Mouse (Mus musculus) hindbrain, postnatal 0 days (tissue): ENCODE measurements at regions not wholly inside any gene's neighbourhood (a gene's known extent, or its start where the extent isn't known, plus 50 kb on each side); places are given as distances from the start of the nearest gene placed in this dataset.

Experiments
- ATAC-seq: fragments of 200-750 bp; cut with Nextera tagmentation; 2 replicates; pipeline ENCODE4 v1.8.0; 2017; ENCODE audit warnings: mild to moderate bottlenecking, moderate TSS enrichment, moderate library complexity
- DNase-seq: peaks from one replicate; pipeline ENCODE4 v3.0.0-alpha.2; 2015; ENCODE audit warnings: low spot score
- H3K27ac ChIP-seq: fragments of 300-500 bp; sonication (generic); 2 replicates; pipeline ENCODE4 v1.5.1; 2014; ENCODE audit warnings: mild to moderate bottlenecking
- H3K27me3 ChIP-seq: fragments of 300-500 bp; sonication (generic); 2 replicates; pipeline ENCODE4 v1.6.1; 2014; ENCODE audit warnings: low read length, mixed read lengths; ENCODE audit not compliant: insufficient read depth
- H3K36me3 ChIP-seq: fragments of 300-500 bp; sonication (generic); 2 replicates; pipeline ENCODE4 v1.6.1; 2014; ENCODE audit warnings: low read length, mixed read lengths; ENCODE audit not compliant: insufficient read depth
- H3K4me1 ChIP-seq: fragments of 300-500 bp; sonication (generic); 2 replicates; pipeline ENCODE4 v1.6.1; 2014; ENCODE audit warnings: antibody characterized with exemption, low read length, mixed read lengths; ENCODE audit not compliant: insufficient read depth
- H3K4me2 ChIP-seq: fragments of 300-500 bp; sonication (generic); 2 replicates; pipeline ENCODE4 v1.6.1; 2014; ENCODE audit warnings: low read depth, mild to moderate bottlenecking, low read length, moderate library complexity, mixed read lengths
- H3K4me3 ChIP-seq: fragments of 300-500 bp; sonication (generic); 2 replicates; pipeline ENCODE4 v1.5.1; 2014; ENCODE audit warnings: low read length
- H3K9ac ChIP-seq: fragments of 300-500 bp; sonication (generic); replicated peaks from 2 replicates; pipeline ENCODE4 v1.6.1; 2014; ENCODE audit warnings: mild to moderate bottlenecking, low read length, moderate library complexity, mixed read lengths
- H3K9me3 ChIP-seq: fragments of 300-500 bp; sonication (generic); 2 replicates; pipeline ENCODE4 v1.6.1; 2016; ENCODE audit warnings: low read length, mixed read lengths
- CTCF ChIP-seq: IDR thresholded peaks from 2 replicates; pipeline ENCODE4 v1.5.1; 2016; ENCODE audit warnings: antibody characterized with exemption, control low read depth, low read depth
- WGBS: fragments of 180-500 bp; shearing (Covaris S2); extraction: QIAGEN DNeasy Blood & Tissue Kit; methylation state at CpG from one replicate; pipeline ENCODE4 v1.1.7; 2014; 5-methylcytosine and 5-hydroxymethylcytosine counted together

- Histone ChIP-seq H3K4me2 (no peak overlapping the region), H3K9me3 (no peaks in the 10 kb centered on the region), H3K4me3 (no peak overlapping the region), H3K4me1 (no peaks in the 10 kb centered on the region), H3K27ac (no peak overlapping the region), H3K9ac (no peak overlapping the region), H3K36me3 (no peaks in the 10 kb centered on the region), H3K27me3 (no peaks in the 10 kb centered on the region)
- no peak for TF ChIP-seq CTCF
- no peak for ATAC-seq
- 71% methylated on average over 7 of the region's 7 CpGs for WGBS
- no peak for DNase-seq
Measured at GRCm38 (mm10) chr11:34977861-34978260, 143.2 kb upstream of the Slit3 start.

- no peak for TF ChIP-seq CTCF
- H3K27me3 ChIP-seq: no peaks in the 10 kb centered on the region
- H3K9me3 ChIP-seq: no peaks in the 10 kb centered on the region
- no peaks in the 10 kb centered on the region for H3K36me3 ChIP-seq
- H3K4me2 ChIP-seq: no peak overlapping the region
- no peaks in the 10 kb centered on the region for H3K4me1 ChIP-seq
- ATAC-seq: no peak
- H3K27ac ChIP-seq: no peak overlapping the region
- no peak overlapping the region for H3K9ac ChIP-seq
- H3K4me3 ChIP-seq: no peak overlapping the region
- DNase-seq: no peak
- 74% methylated on average over 8 of the region's 8 CpGs for WGBS
Measured at GRCm38 (mm10) chr11:34975771-34976302, 142.4 kb upstream of the Spdl1 start.

- ATAC-seq: no peak
- Histone ChIP-seq H3K9ac (no peak overlapping the region), H3K27me3 (no peaks in the 10 kb centered on the region), H3K9me3 (no peaks in the 10 kb centered on the region), H3K4me3 (no peak overlapping the region), H3K4me2 (no peak overlapping the region), H3K36me3 (no peaks in the 10 kb centered on the region), H3K4me1 (no peaks in the 10 kb centered on the region), H3K27ac (no peak overlapping the region)
- TF ChIP-seq CTCF: no peak
- 41% methylated on average over 1 of the region's 1 CpGs for WGBS
- DNase-seq: no peak
Measured at GRCm38 (mm10) chr11:34973467-34973921, 140.1 kb upstream of the Spdl1 start.

GRCm38 (mm10) chr11:34973012-34973411 lies 139.6 kb upstream of the Spdl1 start:
- no peak for TF ChIP-seq CTCF
- no peaks in the 10 kb centered on the region for H3K4me1 ChIP-seq
- no peaks in the 10 kb centered on the region for H3K27me3 ChIP-seq
- ATAC-seq (no peak), DNase-seq (no peak)
- no peak overlapping the region for H3K4me2 ChIP-seq
- no peaks in the 10 kb centered on the region for H3K9me3 ChIP-seq
- H3K27ac ChIP-seq: no peak overlapping the region
- H3K9ac ChIP-seq: no peak overlapping the region
- H3K36me3 ChIP-seq: no peaks in the 10 kb centered on the region
- 80% methylated on average over 5 of the region's 5 CpGs for WGBS
- H3K4me3 ChIP-seq: no peak overlapping the region

- no peaks in the 10 kb centered on the region for H3K9me3 ChIP-seq
- ATAC-seq (no peak), DNase-seq (peak; percentile 51)
- no peak for TF ChIP-seq CTCF
- H3K27me3 ChIP-seq: no peaks in the 10 kb centered on the region
- no peak overlapping the region for H3K27ac ChIP-seq
- H3K36me3 ChIP-seq: no peaks in the 10 kb centered on the region
- H3K9ac ChIP-seq: no peak overlapping the region
- no peak overlapping the region for H3K4me3 ChIP-seq
- WGBS: 52% methylated on average over 7 of the region's 7 CpGs
- no peaks in the 10 kb centered on the region for H3K4me1 ChIP-seq
- no peak overlapping the region for H3K4me2 ChIP-seq
Measured at GRCm38 (mm10) chr11:34959291-34959690, 125.8 kb upstream of the Spdl1 start.

- Histone ChIP-seq H3K27me3 (no peaks in the 10 kb centered on the region), H3K4me1 (no peaks in the 10 kb centered on the region), H3K4me2 (no peak overlapping the region), H3K4me3 (no peak overlapping the region), H3K36me3 (no peaks in the 10 kb centered on the region), H3K27ac (no peak overlapping the region), H3K9ac (no peak overlapping the region), H3K9me3 (no peaks in the 10 kb centered on the region)
- no peak for TF ChIP-seq CTCF
- ATAC-seq: no peak
- DNase-seq: peak; percentile 45
- 50% methylated on average over 4 of the region's 4 CpGs for WGBS
Measured at GRCm38 (mm10) chr11:34941486-34942456, 108.3 kb upstream of the Spdl1 start.

GRCm38 (mm10) chr11:34940151-34940550 lies 106.7 kb upstream of the Spdl1 start:
- no peaks in the 10 kb centered on the region for H3K4me1 ChIP-seq
- no peaks in the 10 kb centered on the region for H3K27me3 ChIP-seq
- TF ChIP-seq CTCF: no peak
- WGBS: 70% methylated on average over 8 of the region's 8 CpGs
- H3K4me2 ChIP-seq: no peak overlapping the region
- DNase-seq (peak; percentile 44), ATAC-seq (peak; percentile 49; the same call in 1 of the 2 replicates)
- H3K4me3 ChIP-seq: no peak overlapping the region
- H3K27ac ChIP-seq: no peak overlapping the region
- H3K36me3 ChIP-seq: no peaks in the 10 kb centered on the region
- H3K9ac ChIP-seq: no peak overlapping the region
- no peaks in the 10 kb centered on the region for H3K9me3 ChIP-seq
